Mouse (Mus musculus) kidney, adult 18-20 months (tissue): ENCODE measurements around the gene Slc48a1.
A peak's percentile ranks its signal among the peaks of the same experiment; 100 is the strongest.

ENCODE experiments used
- DNase-seq: peaks from one replicate; pipeline ENCODE4 v3.0.0; 2021

The Slc48a1 gene

DNA sequence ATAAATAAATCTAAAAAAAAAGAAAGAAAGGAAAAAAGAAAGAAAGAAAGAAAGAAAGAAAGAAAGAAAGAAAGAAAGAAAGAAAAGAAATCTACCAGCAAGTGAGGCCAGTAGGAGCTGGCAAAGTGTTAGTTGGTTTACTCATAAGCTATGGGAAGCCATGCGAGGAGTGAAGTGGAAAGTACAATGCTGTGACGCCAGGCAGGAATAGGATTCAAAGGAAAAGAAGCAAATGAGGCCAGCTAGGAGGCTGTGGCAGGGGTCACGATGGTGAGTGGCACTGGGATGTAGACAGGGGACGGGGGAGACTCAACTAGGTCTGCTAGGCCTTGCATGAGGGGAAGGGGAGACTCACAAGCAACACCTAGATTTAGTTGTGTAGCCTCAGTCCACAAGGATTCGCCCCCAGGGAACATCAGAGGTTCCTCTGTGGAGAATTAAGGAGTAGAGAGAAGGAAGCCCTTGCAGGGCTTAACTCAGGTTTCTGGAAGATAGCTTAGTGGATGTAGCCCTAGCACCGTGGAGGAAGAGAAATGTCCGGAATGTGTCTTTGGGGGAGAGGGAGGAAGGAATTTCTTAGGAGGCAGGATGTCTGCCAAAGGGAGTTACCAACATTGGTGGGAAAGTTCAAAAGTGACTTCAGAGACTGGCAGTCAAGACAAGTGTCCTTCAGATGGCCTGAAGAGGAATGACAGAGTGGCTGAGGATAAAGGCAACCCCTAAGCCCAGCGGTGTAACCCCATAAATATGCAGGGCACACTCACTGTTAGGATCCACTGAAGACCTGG, at the start of gene Slc48a1:
Gene Slc48a1 (plus strand): TSS at position 210 of the 788 bp plus-strand sequence.
- peak; percentile 63 for DNase-seq

DNA sequence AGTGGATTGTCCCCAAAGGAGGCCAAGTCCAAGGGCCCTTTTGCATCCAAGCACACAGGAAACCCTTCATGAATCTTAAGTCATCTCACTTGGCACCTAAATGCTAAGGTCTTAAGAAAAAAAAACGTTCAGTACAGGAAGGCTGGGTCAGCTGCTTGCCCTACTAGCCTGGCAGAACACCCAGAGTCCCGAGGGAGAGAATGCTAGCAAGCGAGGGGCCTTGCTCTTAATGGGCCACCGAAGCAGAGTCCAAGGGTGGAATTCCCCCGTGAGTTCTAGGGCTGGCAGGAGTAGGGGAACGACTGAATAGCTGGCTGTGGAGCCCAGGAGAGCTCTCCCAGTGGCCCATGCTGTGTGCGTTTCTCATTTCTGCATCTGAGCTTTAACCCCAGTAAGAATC, 49.5 kb upstream of the Slc48a1 start:
- DNase-seq: peak; percentile 67

DNA sequence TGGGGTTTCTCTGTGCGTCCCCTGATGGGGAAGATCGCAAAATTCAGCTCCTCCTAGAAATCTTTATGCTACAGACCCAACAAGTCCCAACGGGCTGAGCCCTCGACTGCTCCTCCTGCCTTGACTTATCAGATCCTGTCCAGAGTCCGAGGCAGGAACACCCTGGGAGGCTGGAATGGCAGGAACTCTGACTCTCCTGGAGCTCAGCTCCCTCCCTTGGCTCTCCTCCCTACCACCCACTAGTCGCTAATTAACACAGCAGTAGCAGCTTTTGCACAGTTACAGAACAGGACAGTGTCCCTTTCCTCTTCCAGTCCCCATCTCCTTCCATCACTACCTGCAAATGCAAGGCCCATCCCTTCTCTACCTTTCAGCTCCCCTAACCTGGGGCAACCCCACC, 48.0 kb upstream of the Slc48a1 start:
- DNase-seq: peak; percentile 45

DNA sequence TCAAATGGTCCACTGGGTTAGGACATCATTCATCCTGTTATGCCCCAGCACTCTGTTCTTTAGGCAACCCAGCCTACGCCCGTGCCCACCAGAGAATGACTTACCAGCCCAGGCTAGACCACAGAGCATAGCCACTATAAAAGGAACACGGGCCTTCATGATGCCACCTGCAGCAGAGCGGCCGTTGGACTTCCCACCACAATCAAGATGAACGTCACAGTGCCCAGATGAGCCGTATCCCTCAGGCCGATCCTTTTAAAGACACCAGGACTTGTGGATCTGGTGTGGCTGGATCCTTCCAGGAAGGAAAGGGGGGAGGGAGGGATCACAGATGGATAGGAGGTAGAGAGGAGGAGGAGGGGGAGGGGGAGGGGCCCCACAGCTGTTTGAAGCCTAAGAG, 47.2 kb upstream of the Slc48a1 start, which contains the start of gene Endou:
Gene Endou (minus strand): TSS at position 229 of the 400 bp plus-strand sequence.
- DNase-seq: no peak

DNA sequence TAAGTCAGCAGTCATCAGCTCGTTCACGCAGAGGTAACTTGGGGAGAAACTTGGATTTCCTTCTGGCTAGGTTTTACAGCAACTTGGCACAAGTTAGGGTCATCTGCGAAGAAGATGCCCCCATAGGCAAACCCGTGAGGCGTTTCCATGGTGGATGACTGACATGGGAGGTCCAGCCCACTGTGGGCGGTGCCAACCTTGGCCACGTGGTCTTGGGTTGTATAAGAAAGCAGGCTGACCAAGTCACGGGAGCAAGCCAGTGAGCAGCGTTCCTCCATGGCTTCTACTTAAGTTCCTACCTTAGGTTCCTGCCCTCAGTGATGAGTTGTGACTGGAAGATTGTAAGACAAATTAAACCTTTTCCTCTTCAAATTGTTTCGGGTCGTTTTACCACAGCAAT, 46.3 kb upstream of the Slc48a1 start:
- DNase-seq: no peak

DNA sequence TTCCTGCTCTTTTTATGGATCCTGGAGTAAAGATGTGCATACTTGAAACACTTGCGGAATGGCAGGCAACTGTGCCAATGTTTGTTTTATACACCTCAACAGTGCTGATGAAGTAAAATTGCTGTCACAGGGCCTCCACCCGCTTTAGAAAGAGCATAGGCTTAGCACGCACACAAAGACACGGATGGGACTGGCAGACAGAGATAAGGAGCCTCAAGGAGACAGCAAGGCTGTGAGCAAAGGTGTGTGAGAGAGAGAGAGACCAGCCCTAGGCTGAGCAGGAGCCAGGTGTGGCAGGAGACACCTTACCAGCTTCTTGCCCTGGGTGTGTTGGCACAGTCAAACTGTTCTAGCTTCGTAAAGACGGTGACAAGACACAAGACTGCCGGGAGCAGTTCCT, 39.4 kb upstream of the Slc48a1 start:
- no peak for DNase-seq

DNA sequence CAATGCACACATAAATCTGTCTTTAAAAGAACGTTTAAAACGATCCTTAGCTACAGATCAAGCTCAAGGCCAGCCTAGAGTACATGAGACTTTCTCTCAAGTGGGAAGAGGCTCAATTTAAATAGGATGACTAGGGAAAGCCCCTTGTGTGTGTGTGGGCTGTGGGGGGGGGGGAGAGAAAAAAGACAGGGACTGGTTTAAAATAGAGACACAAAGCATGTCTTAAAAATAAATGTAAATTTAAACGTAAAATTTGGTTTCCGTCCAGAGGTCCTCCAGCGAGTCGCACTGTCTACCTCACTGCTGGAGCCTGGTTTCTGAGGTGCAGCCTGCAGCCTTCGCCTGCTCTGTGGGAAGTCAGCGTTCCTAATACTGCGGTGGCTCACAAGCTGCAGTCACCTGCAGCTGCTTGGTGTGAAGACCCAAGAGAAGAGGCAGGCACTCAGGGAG, 38.0 kb upstream of the Slc48a1 start:
- DNase-seq: no peak

DNA sequence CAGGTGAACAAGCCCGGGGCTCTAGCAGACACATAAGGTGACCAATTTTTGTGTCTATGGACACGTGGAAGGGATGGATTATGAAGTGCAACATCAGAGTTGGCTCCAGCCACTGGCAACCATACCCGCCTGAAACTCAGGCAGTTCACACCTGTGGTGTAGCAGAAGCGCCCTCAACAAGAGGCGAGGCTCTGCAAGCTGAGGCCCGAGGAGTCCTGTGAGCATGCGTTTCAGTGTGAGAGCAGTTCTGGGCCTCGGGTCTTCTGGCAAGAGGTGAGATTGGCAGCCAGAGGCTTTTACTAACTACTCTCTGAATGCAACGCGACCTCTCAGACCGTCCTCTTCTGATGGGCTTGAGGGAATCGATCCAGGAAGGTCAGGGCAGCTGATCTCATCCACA, 36.7 kb upstream of the Slc48a1 start:
- DNase-seq: no peak

DNA sequence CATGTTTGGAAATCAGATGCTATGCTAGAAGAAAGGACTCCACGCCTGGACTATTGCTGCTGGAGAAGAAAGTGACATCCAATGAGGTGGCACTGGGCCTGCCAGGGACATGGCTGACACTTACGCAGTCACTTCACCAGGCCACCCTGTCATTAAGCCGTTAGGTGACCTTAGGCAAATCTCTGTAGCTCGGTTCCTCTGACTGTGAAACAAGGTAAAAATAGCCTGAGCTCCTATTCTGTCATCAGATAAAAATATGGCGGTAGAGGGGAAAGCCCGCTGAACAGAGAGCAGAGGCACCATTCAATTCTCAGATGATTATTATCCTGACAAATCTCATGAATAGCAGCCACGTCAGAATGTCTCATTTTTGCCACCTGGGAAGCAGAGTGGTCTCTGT, 36.2 kb upstream of the Slc48a1 start:
- no peak for DNase-seq

DNA sequence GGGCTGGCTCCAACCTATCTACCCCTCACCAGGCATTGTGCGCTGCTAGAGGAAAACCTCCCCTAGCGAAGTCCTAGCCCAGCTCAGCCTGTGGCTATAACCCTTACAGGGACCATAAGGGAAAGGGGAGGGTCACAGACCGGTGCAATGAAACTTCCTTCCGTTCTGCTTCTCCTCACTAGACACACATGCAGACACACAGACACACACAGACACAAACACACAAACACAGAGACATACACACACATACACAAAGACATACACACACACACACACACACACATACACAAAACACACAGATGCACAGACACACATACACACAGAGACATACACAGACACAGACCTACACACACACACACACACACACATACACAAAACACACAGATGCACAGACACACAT, 35.7 kb upstream of the Slc48a1 start:
- DNase-seq: no peak

DNA sequence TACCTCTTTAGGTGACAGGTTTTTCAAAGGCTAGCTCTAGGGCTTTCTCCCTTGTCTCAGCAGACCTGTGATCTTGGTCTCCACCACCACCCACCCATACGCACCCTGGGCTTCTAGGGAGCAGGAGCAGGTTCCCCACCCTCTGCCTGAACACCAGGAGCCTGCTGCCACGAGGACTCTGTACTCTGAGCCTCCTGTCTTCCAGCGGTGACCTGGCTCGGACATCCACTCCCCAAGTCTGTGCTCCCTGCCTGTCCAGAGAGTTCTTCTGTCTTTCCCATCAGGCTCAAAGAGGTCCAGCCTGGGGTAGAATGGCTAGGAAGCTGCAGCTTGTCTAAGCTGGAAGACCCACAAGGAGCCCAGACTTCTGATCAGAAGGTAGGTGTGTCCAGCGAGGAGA, 35.1 kb upstream of the Slc48a1 start:
- DNase-seq: peak; percentile 52

DNA sequence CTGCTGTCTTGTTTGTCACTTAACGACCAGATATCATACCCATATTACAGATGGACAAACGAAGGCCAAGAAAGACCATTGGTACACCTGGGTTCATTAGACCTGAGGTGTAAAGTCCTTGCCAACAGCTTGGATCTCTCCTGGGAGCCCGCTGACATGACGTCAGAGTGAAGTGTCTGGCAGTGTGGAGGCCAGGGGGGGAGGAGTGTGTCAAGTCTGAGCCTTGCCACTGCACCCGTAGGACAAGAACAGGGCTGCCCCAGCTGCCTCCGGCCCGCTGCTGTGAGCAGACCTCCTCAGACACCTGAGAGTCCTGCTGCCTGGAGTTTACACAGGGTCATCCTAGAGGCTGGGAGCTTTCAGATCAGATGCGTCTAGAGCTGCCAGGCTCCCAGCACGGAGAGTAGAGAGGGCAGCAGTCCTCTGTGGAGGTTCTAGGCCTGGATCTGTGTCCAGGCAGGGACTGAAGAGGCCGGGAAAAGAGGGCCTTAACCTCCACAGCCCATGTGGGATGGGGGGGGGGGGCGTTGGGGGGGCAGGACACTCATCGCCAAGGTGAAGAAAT, 34.3 kb upstream of the Slc48a1 start:
- no peak for DNase-seq

DNA sequence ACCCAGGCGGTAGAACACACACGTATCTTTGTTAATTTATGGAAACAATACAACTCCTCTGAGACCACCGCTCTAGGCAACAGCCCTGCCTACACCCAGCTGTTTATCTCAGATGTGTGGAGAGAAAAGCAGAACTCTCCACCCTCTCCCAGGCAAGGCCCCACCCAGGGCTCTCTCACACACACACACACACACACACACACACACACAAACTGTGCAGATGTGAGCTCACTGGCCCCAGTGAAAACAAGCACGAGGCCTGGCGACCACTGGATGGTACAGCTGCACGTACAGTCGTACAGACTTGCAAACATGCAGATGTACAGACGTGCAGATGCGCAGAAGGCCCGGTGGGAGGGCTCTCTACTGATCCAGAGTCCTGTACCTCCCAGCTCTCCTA, 33.4 kb upstream of the Slc48a1 start:
- no peak for DNase-seq

DNA sequence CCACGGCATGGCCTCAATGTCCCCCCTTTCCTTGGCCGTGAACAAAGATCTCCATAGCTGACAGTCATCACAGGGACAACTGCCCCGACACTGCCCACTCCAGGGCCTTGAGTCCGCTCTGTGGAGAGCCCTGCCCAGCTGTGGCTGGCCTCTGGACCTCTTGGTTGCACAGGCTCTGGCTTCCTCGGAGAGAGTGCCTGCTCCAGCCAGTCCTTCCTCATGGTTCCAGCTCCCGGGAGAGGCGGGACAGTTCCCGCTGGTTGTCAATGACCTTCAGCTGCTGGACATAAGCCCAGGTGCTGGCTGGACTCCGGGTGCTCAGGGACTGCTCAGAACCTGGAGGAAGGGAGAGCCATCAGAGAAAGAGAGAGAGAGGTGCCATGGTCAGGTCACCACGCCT, 33.0 kb upstream of the Slc48a1 start:
- DNase-seq: peak; percentile 82

DNA sequence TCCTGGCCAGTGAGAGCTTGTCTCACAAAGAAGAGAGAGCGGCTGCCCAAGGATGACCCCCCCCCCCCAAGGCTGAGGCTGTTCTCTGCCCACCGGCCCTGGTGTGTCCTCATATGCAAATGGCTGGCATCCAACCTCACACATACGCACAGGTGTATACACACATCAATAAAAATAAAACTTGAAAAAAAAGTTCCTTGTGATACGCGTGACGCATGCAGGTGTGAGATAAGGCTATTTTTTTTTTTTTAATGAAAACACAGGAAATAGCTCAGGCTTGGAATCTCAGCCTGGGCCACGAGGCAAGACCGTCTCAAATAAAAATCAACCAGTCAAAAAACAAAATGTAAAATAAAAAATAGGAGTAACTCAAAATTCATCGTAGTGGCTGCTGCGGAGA, 32.0 kb upstream of the Slc48a1 start:
- DNase-seq: no peak

DNA sequence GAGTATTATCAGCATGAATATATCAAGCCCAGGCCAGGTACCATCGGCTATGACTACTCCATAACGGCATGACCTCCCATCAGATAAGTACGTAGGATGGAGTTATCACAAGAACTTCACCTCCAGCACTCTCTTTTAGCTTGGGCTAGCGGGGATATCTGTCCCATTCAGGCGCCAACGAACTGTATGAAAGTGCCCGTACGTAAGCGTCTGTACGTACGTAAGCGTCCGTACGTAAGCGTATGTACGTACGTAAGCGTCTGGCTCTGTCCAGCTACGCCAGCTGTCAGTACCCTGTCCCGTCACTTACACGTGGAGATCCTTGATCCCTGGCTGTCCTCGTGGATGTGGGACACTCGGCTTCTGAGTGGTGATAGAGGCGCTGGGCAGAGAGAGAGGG, 31.6 kb upstream of the Slc48a1 start:
- DNase-seq: no peak

DNA sequence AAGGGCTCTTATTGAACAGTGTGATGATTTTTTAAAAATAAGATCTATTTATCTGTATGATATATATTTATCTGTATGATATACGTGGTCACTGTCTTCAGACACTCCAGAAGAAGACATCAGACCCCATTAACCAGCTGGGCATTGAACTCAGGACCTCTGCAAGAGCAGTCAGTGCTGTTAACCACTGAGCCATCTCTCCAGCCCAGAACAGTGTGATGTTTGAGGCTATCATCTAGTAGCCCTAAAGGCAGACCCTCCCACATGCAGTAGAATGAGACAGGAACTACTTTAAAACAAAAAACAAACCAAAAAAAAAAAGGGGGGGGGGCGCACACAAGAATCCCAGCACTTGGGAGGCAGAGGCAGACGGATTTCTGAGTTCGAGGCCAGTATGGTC, 30.8 kb upstream of the Slc48a1 start:
- no peak for DNase-seq

DNA sequence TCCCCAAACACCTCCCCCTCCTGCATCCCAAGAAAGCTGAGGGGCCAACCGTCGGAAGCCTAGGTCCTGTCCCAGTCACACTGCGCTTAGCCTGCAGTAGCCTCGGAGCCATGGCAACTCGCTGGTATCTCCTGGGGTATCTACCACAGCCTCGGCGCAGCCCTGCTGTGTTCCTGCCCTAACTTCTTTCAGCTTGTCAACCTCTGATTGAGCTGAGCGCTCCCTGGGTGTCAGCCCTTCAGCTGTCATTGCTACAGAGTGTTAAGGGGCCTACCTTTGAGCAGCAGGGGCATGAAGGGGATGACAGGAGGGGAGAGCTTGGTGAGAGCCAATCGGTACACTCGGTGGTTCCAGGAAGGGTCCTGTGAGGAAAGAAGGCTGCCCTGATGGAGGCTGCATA, 30.0 kb upstream of the Slc48a1 start:
- DNase-seq: no peak

DNA sequence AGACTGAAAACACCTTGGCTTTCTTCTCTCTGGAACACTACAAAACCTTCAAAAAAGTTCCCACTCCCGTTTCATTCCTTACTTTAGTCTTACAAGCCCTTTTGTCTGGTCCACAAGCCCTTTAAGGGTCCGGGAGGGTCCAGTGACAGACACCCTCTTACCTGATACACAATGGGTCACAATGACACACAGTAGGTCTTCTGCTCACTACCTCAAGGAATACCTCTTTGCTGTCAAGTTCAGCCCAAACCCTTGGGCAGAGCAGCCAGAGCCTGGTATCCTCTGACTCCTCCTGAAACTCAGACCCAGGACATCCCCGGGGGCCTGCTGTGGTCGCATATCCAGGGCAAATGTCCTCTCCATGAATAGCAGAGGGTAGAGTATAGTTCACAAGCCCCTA, 29.4 kb upstream of the Slc48a1 start:
- DNase-seq: no peak

DNA sequence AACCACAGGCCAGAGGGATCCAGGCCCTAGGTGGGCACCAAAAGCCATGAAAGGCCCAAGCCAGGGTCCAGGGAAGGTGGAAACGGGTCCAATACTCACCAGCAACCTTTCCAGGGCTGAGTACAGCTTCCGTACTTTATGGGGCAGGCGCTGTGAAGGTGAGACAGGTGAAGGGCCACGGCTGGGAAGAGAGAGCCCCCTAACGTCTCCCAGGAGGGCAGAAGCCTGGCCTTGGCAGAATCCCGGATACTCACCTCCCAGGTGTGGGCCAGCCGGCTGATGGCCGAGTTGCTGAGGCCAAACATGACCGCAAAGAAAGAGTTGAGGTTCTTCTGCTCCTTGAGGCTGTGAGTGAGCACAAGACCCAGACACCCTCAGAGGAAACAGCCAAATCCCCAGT, 28.9 kb upstream of the Slc48a1 start:
- DNase-seq: no peak

DNA sequence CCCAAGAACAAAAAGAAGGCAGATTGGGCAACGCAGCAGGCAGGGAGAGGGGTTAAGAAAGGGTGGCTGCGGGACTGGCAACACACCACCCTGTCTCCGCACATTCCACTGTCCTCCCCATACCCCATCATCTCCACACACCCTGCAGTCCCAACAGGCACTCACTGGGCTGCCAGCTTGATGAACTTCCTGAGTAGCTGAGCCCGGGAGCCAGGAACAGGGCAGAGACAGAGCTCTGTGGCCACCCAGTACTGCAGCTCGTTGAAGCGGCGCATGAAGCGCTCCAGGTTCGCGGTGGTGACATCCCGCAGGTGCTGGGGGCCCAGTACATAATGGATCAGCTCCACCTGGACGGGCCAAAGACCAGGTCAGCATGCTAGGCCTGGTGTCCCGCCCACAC, 28.5 kb upstream of the Slc48a1 start:
- DNase-seq: no peak

DNA sequence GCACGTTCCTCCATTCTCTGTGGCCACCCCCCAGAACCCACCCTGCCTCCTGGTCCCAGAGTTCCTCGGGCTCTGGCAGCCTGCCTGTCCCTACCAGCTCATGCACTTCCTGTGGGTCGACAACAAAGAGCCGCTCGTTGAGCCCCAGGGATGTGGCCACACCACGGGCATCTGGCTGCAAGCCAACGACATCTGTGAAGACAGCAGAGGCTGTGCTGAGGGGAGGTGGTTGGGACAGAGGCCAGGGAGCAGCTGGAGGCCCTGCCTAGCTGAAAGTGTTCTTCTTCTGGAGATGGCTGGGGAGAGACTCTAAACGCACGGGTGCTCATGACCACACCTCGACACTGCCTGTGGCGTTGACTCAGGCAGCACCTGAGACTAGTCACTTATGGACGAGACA, 27.6 kb upstream of the Slc48a1 start:
- peak; percentile 75 for DNase-seq

DNA sequence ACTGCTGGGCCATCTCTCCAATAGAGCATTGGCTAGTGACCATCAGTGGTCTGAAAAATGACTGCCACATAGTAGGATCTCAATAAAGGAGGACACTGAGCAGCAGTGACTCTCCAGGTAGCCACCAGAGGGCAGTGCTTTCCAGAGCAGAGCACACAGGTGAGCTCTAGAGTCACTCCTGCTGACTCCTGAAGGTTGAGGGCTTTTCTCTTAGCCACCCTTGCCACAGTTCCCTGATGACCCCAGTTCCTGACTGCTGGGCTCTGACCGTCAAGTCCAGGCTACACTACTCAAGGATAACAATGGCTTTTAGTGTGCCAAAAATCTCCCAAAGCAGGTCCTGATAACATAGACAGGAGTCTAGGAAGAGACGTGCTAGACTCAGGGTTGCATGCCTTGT, 26.6 kb upstream of the Slc48a1 start:
- peak; percentile 36 for DNase-seq

DNA sequence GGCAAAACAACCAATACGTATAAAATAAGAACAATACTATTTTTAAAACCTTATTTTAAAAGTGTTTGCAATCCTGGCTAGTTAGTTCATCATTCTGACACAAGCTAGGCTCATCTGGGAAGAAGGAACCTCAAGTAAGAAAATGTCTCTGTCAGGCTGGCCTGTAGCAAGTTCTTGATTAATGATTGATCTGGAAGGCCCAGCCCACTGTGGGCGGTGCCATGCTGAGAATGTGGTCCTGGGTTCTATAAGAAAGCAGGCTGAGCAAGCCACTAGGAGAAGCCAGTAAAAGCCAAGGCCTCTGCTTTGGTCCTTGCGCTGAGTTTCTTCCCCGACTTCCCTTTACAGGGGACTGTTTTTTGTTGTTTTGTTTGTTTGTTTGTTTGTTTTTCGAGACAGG, 25.8 kb upstream of the Slc48a1 start:
- DNase-seq: peak; percentile 62

DNA sequence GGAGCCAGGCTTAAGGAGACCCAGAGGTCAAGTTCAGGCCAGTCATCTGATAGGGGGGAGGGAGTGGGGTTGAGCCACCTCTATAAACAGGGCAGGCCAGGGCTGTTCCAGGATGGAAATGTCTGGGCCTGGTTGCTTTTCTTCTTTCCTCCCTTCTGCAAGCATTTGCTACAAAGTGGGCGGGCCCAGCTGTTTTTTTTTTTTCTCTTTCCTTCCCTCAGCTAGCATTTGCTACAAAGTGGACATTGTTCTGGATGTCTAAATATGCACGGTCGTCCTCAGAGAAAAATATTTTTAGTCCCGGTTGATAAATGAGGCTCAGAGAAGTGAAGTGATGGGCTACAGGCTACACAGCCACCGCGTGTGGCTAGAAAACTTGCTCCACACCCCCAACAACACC, 23.8 kb upstream of the Slc48a1 start:
- DNase-seq: peak; percentile 29
